Mouse (Mus musculus): ENCODE results near the gene Cog8. TPM values are rescaled to one million over a fixed set of nuclear protein-coding genes. Genes with fewer than 3 reads are reported as not detected.

Cog8 gene
- total and polyA plus RNA-seq, 3 experiments = 24.2 to 39.3 (median 35.3) TPM

DNA sequence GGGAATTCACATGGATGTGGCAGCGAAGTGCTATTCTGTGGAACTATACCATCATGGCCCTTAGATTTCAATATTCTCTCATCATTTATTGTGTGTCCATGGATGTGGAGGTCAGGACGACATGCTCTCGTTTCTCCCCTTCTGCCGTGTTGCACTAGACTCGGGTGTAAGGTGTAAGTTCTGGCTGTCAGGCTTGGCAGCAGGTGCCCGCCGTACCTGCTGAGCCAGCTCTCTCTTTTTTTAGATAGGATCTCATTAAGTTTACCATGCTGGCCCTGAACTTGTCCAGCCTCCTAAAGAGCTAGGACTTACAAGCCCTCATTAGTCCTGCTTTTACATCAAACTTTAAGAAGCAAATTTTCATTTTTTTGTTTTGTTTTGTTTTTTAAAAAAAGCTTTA is 34.0 kb upstream of the Cog8 start:
- dilution Hi-C loops (cut with MboI; ENCODE audit: extremely low pct_ligation_motif_present, extremely low pct_unique_long_range_greater_than_20kb, low sequenced_read_pairs) (no loop called here), in situ Hi-C loops (cut with MboI; ENCODE audit: low pct_ligation_motif_present, low pct_unique_long_range_greater_than_20kb, low sequenced_read_pairs) (no loop called here)
- Histone ChIP-seq H3K4me2 (ENCODE audit: insufficient read depth, low read depth, poor library complexity, severe bottlenecking) (no peak overlapping the region), H3K9ac (ENCODE audit: insufficient read depth, low read depth) (no peak overlapping the region), H3K9me3 (replicated peaks; ENCODE audit: low read length) (no peaks in the 10 kb centered on the region), H3K27me3 (replicated peaks) (no peaks in the 10 kb centered on the region), H3K79me2 (replicated peaks; ENCODE audit: control insufficient read depth, extremely low read depth, insufficient read depth, poor library complexity, severe bottlenecking) (peaks cover 38% of the 10 kb centered on the region), H3K4me3 (replicated peaks in 1 of 3; ENCODE audit: low read depth in 2 of 3, low read length in 2 of 3, poor library complexity in 1 of 3) (no peak overlapping the region), H3K36me3 (replicated peaks in 1 of 2; ENCODE audit: control insufficient read depth in 1 of 2, insufficient read depth in 1 of 2, low read length in 1 of 2) (peaks cover 44 to 83% of the 10 kb centered on the region in 2 experiments), H3K4me1 (ENCODE audit: control insufficient read depth in 1 of 2, insufficient read depth in 2 of 2) (peaks cover 3 to 21% of the 10 kb centered on the region in 2 experiments; a peak in 3 of 4 replicates), H3K27ac (ENCODE audit: insufficient read depth, low read depth) (no peak overlapping the region)
- DNase-seq (ENCODE audit: extremely low read depth) = no peak
- no peak for TF ChIP-seq MAFK (IDR thresholded peaks at IDR 0.05; ENCODE audit: insufficient replicate concordance, low read length)
- no peak for TF ChIP-seq MYC (IDR thresholded peaks at IDR 0.05; ENCODE audit: low read depth, low read length)

DNA sequence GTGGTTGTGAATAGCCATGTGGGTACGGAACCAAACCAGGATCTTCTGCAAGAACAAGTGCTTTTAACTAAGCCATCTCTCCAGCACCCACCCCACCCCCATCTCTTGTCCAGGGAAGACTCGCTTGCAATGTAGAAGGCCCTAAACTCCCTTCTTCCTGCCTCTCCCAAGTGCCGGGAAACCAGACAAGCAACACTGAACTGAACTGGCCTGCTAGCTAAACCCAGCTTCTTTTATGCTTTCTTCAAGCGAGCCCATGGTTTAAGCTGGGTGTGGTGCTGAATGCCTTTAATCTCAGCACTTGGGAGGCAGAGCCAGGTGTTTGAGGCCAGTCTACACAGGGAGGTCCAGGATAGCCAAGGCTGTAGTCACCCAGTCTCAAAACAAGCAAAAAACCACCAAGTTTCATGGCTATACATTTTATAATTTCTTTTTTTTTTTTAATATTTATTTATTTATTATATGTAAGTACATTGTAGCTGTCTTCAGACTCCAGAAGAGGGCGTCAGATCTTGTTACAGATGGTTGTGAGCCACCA is 32.1 kb upstream of the Cog8 start:
- in situ Hi-C loops (cut with MboI; ENCODE audit: low pct_ligation_motif_present, low pct_unique_long_range_greater_than_20kb, low sequenced_read_pairs) = no loop called here
- no peaks in the 10 kb centered on the region for H3K9me3 ChIP-seq (replicated peaks; ENCODE audit: low read length)
- H3K27ac ChIP-seq (ENCODE audit: insufficient read depth, low read depth) = no peak overlapping the region
- H3K79me2 ChIP-seq (replicated peaks; ENCODE audit: control insufficient read depth, extremely low read depth, insufficient read depth, poor library complexity, severe bottlenecking) = peaks cover 20% of the 10 kb centered on the region
- dilution Hi-C loops (cut with MboI; ENCODE audit: extremely low pct_ligation_motif_present, extremely low pct_unique_long_range_greater_than_20kb, low sequenced_read_pairs) = no loop called here
- TF ChIP-seq GABPA (IDR thresholded peaks at IDR 0.05; ENCODE audit: insufficient replicate concordance, low read depth, low read length) (no peak), KAT2A (IDR thresholded peaks at IDR 0.05; ENCODE audit: insufficient replicate concordance, low read length) (no peak), NRF1 (IDR thresholded peaks at IDR 0.05; ENCODE audit: low read depth, low read length) (no peak), MXI1 (IDR thresholded peaks at IDR 0.05; ENCODE audit: low read depth, low read length) (no peak), PAX5 (IDR thresholded peaks at IDR 0.05; ENCODE audit: low read length) (no peak), ZC3H11A (IDR thresholded peaks at IDR 0.05; ENCODE audit: low read depth, low read length) (no peak), CTCF (conservative IDR thresholded peaks at IDR 0.05 in 1 of 2, IDR thresholded peaks at IDR 0.05 in 1 of 2; ENCODE audit: low read depth in 2 of 2, low read length in 2 of 2) (no peak), NELFE (IDR thresholded peaks at IDR 0.05; ENCODE audit: low read depth, low read length) (no peak), MEF2A (IDR thresholded peaks at IDR 0.05; ENCODE audit: borderline replicate concordance, low read depth, low read length) (no peak), MAZ (IDR thresholded peaks at IDR 0.05; ENCODE audit: low read depth, low read length) (no peak), MAX (IDR thresholded peaks at IDR 0.05; ENCODE audit: low read length) (no peak), USF2 (conservative IDR thresholded peaks at IDR 0.05; ENCODE audit: low read depth, low read length) (no peak), CHD2 (IDR thresholded peaks at IDR 0.05; ENCODE audit: low read length) (no peak), ELF1 (IDR thresholded peaks at IDR 0.05; ENCODE audit: low read depth, low read length) (no peak), MAFK (IDR thresholded peaks at IDR 0.05; ENCODE audit: insufficient replicate concordance, low read length) (no peak), SMC3 (IDR thresholded peaks at IDR 0.05; ENCODE audit: low read depth, low read length) (no peak), MYC (IDR thresholded peaks at IDR 0.05; ENCODE audit: low read depth, low read length) (no peak), ZMIZ1 (IDR thresholded peaks at IDR 0.05; ENCODE audit: low read depth, low read length) (no peak), EP300 (IDR thresholded peaks at IDR 0.05; ENCODE audit: low read length) (no peak)
- no peaks in the 10 kb centered on the region for H3K27me3 ChIP-seq (replicated peaks)
- H3K4me1 ChIP-seq (ENCODE audit: control insufficient read depth in 1 of 2, insufficient read depth in 2 of 2) = peaks cover 0 to 7% of the 10 kb centered on the region in 2 experiments; a peak in 1 of 4 replicates
- no peak overlapping the region for H3K4me2 ChIP-seq (ENCODE audit: insufficient read depth, low read depth, poor library complexity, severe bottlenecking)
- no peak overlapping the region for H3K4me3 ChIP-seq (replicated peaks in 1 of 3; ENCODE audit: low read depth in 2 of 3, low read length in 2 of 3, poor library complexity in 1 of 3)
- no peak overlapping the region for H3K9ac ChIP-seq (ENCODE audit: insufficient read depth, low read depth)
- H3K36me3 ChIP-seq (replicated peaks in 1 of 2; ENCODE audit: control insufficient read depth in 1 of 2, insufficient read depth in 1 of 2, low read length in 1 of 2) = peaks cover 46 to 79% of the 10 kb centered on the region in 2 experiments
- DNase-seq (ENCODE audit: extremely low read depth) = no peak

All from CH12.LX (cell line).